Mouse (Mus musculus) frontal cortex, postnatal 25 days (tissue): ENCODE measurements at regions not wholly inside any gene's neighbourhood (a gene's known extent, or its start where the extent isn't known, plus 50 kb on each side); places are given as distances from the start of the nearest gene placed in this dataset.

Experiments
- DNase-seq, 2 experiments: peaks; one replicate each; pipeline ENCODE4 v3.0.0; 2022; ENCODE audit warnings: low spot score in 2 of 2

- DNase-seq: no peak
Observed at GRCm38 (mm10) chr11:63481676-63482310, 353.0 kb downstream of the Pmp22 start.

GRCm38 (mm10) chr11:63482593-63482992 lies 353.8 kb downstream of the Pmp22 start:
- DNase-seq: no peak

- DNase-seq: no peak
Observed at GRCm38 (mm10) chr11:63487203-63487602, 358.4 kb downstream of the Pmp22 start.

GRCm38 (mm10) chr11:63502181-63502580 lies 373.4 kb downstream of the Pmp22 start:
- DNase-seq: no peak

- DNase-seq: no peak
Observed at GRCm38 (mm10) chr11:63507387-63507786, 378.6 kb downstream of the Pmp22 start.

- no peak for DNase-seq
Observed at GRCm38 (mm10) chr11:63508727-63509126, 379.9 kb downstream of the Pmp22 start.

GRCm38 (mm10) chr11:63510611-63511010 lies 381.8 kb downstream of the Pmp22 start:
- no peak for DNase-seq

GRCm38 (mm10) chr11:63514615-63515014 lies 385.8 kb downstream of the Pmp22 start:
- no peak for DNase-seq

- DNase-seq: no peak
Observed at GRCm38 (mm10) chr11:63518847-63519246, 390.1 kb downstream of the Pmp22 start.

- DNase-seq: no peak
Observed at GRCm38 (mm10) chr11:63524254-63524653, 395.5 kb downstream of the Pmp22 start.

- no peak for DNase-seq
Observed at GRCm38 (mm10) chr11:63525431-63525830, 396.6 kb downstream of the Pmp22 start.

GRCm38 (mm10) chr11:63525956-63526355 lies 396.1 kb downstream of the Hs3st3b1 start:
- DNase-seq: no peak

GRCm38 (mm10) chr11:63532752-63533151 lies 389.3 kb downstream of the Hs3st3b1 start:
- DNase-seq: no peak

GRCm38 (mm10) chr11:63533555-63534200 lies 388.4 kb downstream of the Hs3st3b1 start:
- DNase-seq: no peak

GRCm38 (mm10) chr11:63537693-63538092 lies 384.4 kb downstream of the Hs3st3b1 start:
- no peak for DNase-seq

- no peak for DNase-seq
Observed at GRCm38 (mm10) chr11:63543971-63544696, 378.0 kb downstream of the Hs3st3b1 start.

GRCm38 (mm10) chr11:63545516-63545915 lies 376.6 kb downstream of the Hs3st3b1 start:
- DNase-seq: no peak

GRCm38 (mm10) chr11:63560466-63560865 lies 361.6 kb downstream of the Hs3st3b1 start:
- no peak for DNase-seq

- no peak for DNase-seq
Observed at GRCm38 (mm10) chr11:63562696-63563095, 359.4 kb downstream of the Hs3st3b1 start.

GRCm38 (mm10) chr11:63565471-63566232 lies 356.4 kb downstream of the Hs3st3b1 start:
- DNase-seq: no peak

GRCm38 (mm10) chr11:63569785-63570479 lies 352.2 kb downstream of the Hs3st3b1 start:
- DNase-seq: no peak

GRCm38 (mm10) chr11:63570646-63571045 lies 351.4 kb downstream of the Hs3st3b1 start:
- no peak for DNase-seq
